Mouse (Mus musculus) T-cell, adult 2 months (primary cell): ENCODE measurements around the gene Scd4.

ENCODE experiments used
- DNase-seq: peaks from one replicate; pipeline ENCODE4 v3.0.0; 2022; ENCODE audit warnings: low spot score

Gene Scd4

GRCm38 (mm10) chr19:44332833-44333623 is at the start of gene Scd4:
TSS of gene Scd4 (plus strand) at chr19:44333092.
- no peak for DNase-seq

DNA sequence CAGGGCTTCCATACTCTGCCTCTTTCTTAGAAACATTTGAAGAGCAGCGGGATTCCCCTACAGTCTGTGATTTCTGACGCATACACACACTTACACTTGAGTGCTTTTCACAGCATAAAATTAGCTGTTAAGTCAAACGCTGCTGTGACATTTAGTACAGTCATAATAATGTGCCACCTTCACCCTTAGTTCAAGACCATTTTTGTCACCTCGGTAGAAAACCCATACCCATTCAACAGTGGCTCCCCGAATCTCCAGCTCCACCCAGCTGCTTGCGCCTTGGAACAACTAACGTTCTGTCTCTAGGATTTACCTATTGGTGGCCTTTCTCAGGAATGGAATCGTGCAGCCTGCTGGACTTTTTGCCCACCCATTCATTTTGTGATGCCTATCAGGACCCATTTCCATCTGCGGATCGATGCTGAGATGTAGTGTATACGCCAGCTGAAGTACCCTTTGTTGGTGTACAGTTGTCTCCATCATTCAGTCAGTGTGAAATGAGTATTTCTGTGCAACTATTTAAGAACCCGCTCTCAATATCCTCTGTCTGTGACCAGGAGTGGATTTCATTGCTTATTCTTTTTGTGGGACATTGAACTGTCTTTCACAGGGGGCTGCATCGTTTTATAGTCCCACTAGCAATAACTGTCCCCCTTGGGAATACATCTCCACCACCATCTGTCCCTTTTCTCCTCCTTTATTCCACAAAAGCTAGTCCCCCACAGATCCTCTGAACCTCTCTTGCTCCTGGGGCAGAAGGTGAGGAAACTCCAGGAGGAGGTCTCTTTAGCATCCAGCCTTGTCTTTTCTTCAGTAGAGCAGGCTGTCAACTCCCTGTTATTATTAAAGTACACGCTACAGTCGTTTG is 49.5 kb upstream of the Scd4 start:
- peak; percentile 56 for DNase-seq

DNA sequence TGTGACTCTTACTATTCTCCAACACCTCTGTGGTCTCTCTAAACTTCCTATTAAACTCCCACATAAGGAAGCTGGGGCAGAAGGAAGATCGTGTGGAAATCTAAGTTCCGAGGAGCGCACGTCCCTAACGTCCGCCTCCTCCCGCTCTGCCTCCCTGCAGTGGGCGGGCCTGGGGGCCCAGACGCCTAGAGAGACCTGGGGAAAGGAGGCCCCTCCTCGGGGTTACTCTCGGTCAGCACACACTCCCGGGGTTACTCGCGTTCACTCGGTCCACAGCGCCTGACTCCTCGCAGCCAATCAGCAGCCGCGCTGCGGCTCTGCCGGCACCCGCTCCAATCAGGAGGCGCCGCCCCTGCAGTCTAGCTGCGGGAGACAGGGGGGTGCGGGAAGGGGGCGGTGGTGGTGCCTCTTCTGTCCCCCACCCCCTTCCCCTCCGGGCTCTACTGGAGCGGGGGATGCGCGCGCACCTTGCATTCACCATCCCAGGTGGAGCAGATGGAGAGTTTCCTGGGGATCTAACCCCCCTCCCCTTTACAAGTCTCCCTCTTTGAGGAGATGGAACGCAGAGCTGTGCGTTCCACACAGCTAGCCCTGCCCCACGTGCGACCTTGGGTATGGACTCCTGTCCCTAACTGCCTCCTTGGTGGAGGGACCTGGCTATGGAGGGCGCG is 48.7 kb upstream of the Scd4 start:
- peak; percentile 95 for DNase-seq

- peak; percentile 47 for DNase-seq
Observed at GRCm38 (mm10) chr19:44284723-44285122, 48.2 kb upstream of the Scd4 start.

DNA sequence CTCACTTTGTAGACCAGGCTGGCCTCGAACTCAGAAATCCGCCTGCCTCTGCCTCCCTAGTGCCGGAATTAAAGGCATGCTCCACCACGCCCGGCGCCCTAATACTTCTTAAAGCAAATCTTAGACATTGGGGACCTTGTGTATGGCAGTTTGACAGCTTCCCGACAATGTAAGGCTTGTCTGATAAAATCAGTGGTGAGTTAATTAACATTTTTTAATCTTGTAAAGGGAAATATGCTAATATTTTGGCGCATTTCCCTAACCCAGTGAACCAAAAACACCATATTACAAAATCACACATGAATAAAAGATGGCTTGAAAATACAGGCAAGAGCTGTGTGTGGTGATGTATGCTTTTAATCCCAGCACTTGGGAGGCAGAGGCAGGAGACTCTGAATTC is 47.3 kb upstream of the Scd4 start:
- DNase-seq, result no peak

GRCm38 (mm10) chr19:44286109-44286508 is 46.8 kb upstream of the Scd4 start:
- DNase-seq, result no peak

GRCm38 (mm10) chr19:44287415-44288110 is 45.3 kb upstream of the Scd4 start:
- DNase-seq, result no peak

GRCm38 (mm10) chr19:44292083-44292482 is 40.8 kb upstream of the Scd4 start:
- DNase-seq, result no peak

GRCm38 (mm10) chr19:44292483-44292882 is 40.4 kb upstream of the Scd4 start:
- no peak for DNase-seq

GRCm38 (mm10) chr19:44292941-44293768 is 39.7 kb upstream of the Scd4 start, which contains the start of gene Scd2:
TSS of gene Scd2 (plus strand) at chr19:44293674.
- DNase-seq, result peak; percentile 50

- peak; percentile 34 for DNase-seq
Observed at GRCm38 (mm10) chr19:44293769-44294551, 38.9 kb upstream of the Scd4 start.

GRCm38 (mm10) chr19:44294588-44295041 is 38.3 kb upstream of the Scd4 start:
- peak; percentile 84 for DNase-seq

- DNase-seq, result no peak
Observed at GRCm38 (mm10) chr19:44295251-44295650, 37.6 kb upstream of the Scd4 start.

GRCm38 (mm10) chr19:44295741-44296140 is 37.2 kb upstream of the Scd4 start:
- DNase-seq, result peak; percentile 89

DNA sequence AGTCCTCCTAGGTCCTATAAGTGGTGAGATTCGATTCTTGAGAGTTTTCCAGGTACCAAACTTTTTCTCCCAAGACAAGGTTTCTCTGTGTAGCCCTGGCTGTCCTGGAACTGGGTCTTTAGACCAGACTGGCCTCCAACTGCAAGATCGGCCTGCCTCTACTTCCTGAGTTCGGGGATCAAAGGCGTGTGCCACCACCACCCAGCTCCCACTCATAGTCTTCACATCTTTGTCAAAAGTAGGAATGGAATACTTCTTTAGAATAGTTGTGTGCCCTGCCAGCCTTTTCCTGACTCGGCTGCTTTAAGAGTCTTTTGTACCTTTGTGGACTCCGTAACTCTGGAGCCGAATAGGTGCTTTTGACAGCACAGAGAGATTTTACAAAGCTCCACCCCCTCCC is 36.7 kb upstream of the Scd4 start:
- no peak for DNase-seq

- DNase-seq, result no peak
Observed at GRCm38 (mm10) chr19:44297068-44297760, 35.7 kb upstream of the Scd4 start.

DNA sequence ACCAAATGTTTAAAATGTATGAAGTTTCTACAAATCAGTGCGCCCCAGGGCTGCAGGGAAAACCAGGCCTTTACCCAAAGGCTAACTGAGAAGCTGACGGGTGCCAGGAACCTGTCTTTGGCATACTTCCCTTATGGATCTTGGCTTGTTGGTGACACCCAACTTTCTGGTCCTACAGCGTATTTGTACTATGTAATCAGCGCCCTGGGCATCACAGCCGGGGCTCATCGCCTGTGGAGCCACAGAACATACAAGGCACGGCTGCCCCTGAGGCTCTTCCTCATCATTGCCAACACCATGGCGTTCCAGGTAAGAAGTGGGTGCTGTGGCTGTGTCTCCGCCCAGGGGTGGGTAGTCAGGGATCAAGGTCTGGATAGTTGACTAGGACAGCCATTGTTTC is 35.0 kb upstream of the Scd4 start:
- DNase-seq, result no peak

- DNase-seq, result no peak
Observed at GRCm38 (mm10) chr19:44299078-44299477, 33.8 kb upstream of the Scd4 start.

DNA sequence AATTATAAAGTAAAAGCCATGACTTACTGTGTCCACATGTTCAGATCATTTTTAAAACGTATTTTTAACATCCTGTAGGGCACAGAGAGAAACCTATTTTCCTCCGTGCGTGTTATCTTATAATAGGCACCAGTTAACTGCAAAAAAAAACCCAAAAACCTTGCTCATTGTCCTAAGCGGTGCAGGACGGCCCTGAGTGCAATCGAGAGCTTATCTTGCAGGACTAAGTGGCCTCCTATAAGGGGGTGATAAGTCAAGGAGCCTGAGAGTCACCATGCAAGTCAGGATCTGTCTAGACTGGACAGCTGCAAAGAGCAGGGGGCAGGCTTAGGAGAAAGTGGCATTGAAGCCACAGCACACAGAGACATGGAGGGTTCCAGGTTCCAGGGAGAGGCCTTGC is 33.0 kb upstream of the Scd4 start:
- DNase-seq, result no peak
